Mouse (Mus musculus) monocyte, adult 5-6 weeks (primary cell): ENCODE results near the gene Abhd15. TPM values are rescaled to one million over a fixed set of nuclear protein-coding genes. Genes with fewer than 3 reads are reported as not detected.

ENCODE experiments used
- ATAC-seq: fragments of 153-309, 156-312 bp; replicated peaks from 2 replicates; pipeline ENCODE4 v1.8.0; 2017; ENCODE audit warnings: mild to moderate bottlenecking; ENCODE audit not compliant: low TSS enrichment, insufficient number of reproducible peaks, severe bottlenecking, poor library complexity, low FRiP score
- total RNA-seq: library from RNA; stranded (forward); fragments of 200-1000, 200-491, 200-594 nt; gene quantifications from 3 replicates; pipeline ENCODE4 v1.2.3, GENCODE M21; 2017

Gene Abhd15
- total RNA-seq, 1 experiment from 2014 or later, result 7.7 TPM

DNA sequence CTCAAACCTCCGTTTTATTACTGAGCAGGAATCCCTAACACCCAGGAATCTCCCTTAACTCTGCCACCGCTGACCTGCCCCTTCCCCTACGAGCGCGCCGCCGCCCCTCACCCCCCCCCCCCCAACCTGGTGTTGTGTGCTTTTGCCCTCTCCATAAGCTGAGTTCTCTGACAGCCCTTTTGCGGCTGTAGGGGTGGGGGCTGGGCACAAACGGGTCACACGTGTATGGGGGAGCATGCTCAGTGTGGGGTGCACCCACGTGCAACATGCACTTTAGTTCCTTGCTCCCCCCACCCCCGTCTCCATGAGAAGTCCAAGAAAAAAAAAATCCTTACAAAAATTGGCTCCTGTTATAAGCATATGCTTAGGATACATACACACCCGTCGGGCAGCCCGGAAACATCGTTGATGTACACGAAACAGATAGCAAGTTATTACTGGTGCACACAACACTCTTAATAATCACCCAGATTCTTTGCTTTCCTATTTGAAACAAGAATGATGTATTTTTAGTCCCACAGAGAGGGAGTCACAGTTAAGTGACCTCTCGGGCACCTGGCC, 22.5 kb upstream of the Abhd15 start:
- ATAC-seq, result no peak

- peak; percentile 45 for ATAC-seq
Measured at GRCm38 (mm10) chr11:77492911-77493332, 22.0 kb upstream of the Abhd15 start.

- ATAC-seq, result 0 out of 2 replicates have a peak, but pooled peaks have one; percentile 10
Measured at GRCm38 (mm10) chr11:77493512-77494343, 21.2 kb upstream of the Abhd15 start, which contains the start of gene Git1. TSS of gene Git1 (plus strand) at chr11:77493562.

DNA sequence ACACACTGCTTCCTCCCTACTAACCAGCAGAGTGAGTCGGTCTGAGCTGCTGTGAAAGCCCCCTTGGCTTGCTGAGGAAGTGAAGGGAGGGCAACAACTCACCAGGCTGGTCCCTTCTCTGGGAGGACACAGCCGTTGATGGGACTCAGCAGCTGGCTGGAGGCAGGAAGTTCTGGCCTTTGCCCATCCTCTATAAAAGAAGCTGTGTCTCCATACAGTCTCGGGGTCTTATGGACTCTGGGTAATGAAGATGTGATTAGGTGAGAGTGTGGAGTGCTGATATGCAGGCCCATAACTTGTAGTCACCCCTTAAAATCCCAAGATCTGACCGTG, 20.6 kb upstream of the Abhd15 start:
- ATAC-seq, result 0 out of 2 replicates have a peak, but pooled peaks have one; percentile 3

- no peak for ATAC-seq
Measured at GRCm38 (mm10) chr11:77494782-77495181, 20.1 kb upstream of the Abhd15 start.

- ATAC-seq, result no peak
Measured at GRCm38 (mm10) chr11:77495507-77495906, 19.4 kb upstream of the Abhd15 start.

DNA sequence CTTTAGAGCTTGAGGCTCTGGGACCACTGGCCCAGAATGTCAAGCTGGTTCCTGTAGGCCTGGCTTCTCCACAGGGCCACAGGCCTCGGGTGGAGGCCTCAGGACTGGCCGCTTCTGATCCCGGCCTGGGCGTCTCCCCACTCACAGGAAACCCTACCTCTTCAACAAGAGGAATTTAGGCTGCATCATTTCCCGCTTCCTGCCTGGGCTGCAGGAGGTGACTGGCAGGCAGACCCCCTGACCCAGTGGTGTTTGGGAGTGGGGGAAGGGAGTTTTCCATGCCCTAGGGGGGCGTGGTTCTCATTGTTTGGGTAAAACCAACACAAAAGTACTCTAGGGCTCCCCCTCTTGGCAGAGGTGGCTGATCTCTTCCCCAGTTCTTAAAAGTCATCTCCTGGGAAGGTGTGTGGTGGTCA, 17.6 kb upstream of the Abhd15 start:
- ATAC-seq, result no peak

DNA sequence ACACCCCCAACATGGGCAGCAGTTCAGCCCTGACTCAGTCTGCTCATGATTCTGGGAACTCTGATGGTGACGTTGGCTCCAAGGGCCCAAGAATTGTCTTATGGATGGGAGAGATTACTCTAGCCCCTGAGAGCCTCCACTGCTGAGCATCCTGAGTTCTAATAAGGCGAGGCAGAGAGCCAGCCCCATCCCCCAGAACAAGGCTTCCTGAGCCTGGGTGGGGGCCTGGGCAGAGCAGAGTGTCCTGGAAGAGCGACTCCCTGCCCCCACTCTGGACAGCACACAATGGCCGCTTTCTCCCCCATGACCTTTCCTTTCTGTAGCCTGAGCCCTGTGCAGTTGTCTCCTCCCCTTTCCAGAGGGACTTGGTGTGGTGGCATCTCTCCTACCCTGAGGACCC, 17.1 kb upstream of the Abhd15 start:
- no peak for ATAC-seq

DNA sequence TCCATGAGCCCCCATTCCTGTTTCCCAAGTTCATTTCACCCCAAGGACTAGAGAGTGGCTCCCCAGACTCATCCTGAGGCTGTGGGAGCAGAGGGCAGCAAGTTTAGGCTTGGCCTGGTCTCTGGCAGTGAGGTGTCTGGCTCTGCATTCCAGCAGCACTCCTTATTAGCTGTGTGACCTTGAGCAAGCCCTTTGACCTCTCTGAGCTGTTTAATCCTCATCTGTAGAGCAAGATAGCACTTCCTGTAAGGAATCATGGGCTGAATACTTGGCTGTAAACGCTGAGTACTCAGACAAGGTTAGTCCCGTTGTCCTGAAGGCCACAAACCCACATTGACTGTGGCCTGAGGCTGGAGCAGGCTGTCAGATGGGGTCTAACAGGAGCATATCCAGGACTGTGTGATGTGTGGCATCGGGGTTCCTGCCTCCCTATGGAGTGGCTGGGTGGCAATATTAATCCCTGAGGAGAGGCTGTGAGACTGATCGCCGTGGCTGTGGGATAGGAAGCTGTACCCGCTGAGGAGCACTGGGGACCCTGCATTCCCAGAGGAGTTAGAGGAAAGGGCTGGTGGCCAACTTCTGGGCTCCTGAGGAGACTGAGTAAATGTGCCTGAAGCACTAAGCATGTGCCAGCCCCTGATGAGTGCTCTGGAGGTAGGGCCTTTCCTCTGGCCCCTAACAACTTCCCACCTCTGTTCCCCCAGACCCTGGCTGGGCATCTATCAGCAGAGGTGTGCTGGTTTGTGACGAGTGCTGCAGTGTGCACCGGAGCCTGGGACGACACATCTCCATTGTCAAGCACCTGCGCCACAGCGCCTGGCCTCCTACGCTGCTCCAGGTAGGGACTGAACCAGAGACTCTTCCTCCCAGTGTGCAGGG, 16.4 kb upstream of the Abhd15 start:
- no peak for ATAC-seq

DNA sequence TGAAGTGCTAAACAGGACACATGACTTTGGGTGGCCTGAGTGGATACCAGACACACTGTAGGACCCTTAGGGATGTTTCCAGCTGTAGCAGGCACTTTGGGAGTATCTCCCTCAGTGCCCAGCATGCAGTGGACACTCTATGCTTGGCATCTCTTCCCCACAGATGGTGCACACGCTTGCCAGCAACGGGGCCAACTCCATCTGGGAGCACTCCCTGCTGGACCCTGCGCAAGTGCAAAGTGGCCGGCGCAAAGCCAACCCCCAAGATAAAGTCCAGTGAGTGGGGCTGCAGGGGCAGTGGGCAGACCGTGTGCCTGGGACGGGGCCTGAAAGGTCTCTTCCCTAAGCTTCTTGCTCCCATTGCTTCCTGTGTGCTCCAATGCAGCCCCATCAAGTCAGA, 15.6 kb upstream of the Abhd15 start:
- ATAC-seq, result no peak

GRCm38 (mm10) chr11:77500361-77501325, 14.3 kb upstream of the Abhd15 start:
- ATAC-seq, result no peak

- ATAC-seq, result peak; percentile 42
Measured at GRCm38 (mm10) chr11:77501392-77501791, 13.5 kb upstream of the Abhd15 start.

GRCm38 (mm10) chr11:77501971-77502370, 12.9 kb upstream of the Abhd15 start:
- no peak for ATAC-seq

DNA sequence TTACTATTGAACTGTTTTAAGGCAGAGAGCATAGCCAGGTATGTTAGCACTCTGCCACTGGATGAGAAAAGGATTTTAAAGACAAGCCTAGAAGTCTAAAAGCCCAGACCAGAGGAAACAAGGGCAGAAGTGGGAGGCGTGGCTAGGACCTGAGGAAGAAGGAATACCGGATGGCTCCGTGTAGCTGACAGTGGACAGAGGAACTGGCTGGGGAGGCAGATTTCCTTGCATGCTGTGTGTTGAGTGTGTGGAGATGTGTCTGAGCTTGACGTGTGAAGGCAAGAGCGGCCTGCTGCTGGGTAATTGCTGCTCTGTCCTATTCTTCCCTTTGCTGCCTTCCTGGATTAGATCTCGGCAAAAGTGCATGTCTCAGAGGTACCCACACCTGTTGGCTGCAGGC, 12.4 kb upstream of the Abhd15 start:
- no peak for ATAC-seq

DNA sequence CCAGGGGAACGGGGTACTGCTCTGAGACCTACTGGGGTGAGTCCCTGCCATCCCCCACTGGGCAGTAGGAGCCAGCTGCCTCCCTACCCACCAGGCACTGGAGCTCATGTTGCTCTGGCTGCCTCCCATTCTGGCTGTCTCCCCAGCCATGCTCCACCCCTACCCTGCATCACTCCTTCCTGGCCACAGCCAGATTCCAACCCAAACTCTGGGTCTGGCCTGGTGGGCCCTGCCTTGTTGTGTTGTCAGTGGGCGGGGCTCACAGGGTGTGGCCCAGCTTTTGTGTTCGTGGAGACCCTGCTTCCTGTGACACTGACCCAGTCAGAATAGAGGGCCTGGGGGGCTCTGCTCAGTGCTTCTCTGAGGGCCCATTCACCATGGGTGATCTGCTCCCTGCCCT, 11.4 kb upstream of the Abhd15 start:
- no peak for ATAC-seq

DNA sequence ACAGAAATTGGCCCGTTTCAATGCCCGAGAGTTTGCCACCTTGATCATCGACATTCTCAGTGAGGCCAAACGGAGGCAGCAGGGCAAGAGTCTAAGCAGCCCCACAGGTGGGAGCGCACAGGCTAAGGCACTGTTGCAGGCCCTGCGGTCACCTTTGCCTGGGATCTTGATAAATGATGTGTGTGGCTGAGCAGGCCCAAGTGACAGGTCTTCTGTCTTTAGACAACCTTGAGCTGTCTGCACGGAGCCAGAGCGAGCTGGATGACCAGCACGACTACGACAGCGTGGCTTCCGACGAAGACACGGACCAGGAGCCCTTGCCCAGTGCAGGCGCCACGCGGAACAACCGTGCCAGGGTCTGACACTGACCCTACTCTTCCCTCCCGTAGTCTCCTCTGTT, 10.5 kb upstream of the Abhd15 start:
- ATAC-seq, result no peak

DNA sequence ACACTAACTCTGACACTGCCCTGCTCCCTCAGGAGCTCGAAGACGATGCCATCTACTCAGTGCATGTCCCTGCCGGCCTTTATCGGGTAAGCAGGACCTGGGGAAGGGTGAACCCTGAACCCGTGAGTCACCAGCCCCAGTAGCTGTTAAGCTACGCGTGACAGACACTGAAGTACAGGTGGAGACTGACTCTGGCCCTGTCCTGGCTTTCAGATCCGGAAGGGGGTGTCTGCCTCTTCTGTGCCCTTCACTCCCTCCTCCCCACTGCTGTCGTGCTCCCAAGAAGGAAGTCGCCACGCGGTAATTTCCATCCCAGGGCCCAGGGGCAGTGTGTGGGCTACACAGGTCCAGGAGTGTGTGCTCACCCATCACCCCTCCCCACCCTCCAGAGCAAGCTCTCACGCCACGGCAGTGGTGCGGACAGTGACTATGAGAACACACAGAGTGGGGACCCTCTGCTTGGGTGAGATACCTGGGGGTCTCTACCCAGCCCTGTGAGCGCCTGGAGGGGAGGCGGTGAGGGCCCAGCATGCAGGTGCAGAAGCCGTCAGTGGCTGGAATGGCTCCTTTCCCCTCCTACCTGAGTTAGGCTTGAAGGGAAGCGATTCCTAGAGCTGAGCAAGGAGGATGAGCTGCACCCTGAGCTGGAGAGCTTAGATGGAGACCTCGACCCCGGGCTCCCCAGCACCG, 9.5 kb upstream of the Abhd15 start:
- ATAC-seq, result no peak

DNA sequence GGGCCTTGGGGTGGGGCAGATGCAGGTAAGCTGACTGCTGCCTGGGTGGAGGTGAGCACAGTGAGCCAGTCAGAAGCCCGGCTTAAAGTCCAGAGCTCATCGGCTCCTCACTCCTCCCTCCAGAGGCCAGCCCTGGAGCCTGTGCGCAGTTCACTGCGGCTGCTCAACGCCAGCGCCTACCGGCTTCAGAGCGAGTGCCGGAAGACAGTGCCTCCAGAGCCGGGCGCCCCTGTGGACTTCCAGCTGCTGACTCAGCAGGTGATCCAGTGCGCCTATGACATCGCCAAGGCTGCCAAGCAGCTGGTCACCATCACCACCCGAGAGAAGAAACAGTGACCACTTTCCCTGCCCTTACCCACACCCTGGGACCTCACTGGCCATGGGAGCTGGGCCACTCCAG, 8.6 kb upstream of the Abhd15 start:
- no peak for ATAC-seq
